Comparison of ENCODE assay signal across 10 mouse cellular contexts in the genomic region with DNA sequence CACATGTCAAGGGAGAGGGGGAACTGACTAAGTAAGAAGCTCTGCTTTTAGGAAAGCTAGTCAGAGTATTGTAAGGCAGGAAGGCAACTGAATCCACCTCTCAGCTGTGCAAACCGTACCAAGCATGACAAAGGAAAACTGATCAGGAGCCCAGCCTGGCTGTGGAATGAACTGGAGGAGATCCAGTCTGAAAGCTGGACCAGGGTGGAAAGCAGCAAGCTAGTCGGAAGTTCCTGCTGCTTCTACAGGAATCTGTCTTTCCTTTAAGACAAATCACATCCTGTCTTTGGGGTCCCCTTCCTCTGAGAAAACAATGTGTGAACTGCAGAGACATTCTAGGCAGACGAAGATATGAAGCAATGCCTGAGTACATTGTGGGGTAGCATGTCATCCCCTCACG. TPM values are rescaled to one million over a fixed set of nuclear protein-coding genes. Genes with fewer than 3 reads are reported as not detected.
A peak's percentile ranks its signal among the peaks of the same experiment; 100 is the strongest.
DNase-seq lines count a peak whose midpoint lies in the region.
"Had no signal": no experiment of that assay in that cellular context is flagged by ENCODE, and none has a peak within 500 bp of the region (broad histone marks: within the 10 kb centered on the region; RNA-seq: fewer than 3 reads in every experiment).

No protein-coding gene starts in this region.

- peak; percentile 15 for DNase-seq in gastrocnemius, postnatal 14 days
- DNase-seq in gastrocnemius, adult 8-10 months (ENCODE audit: low spot score in 2 of 2) = no peak
- peak; percentile 13 for DNase-seq in fibroblast of lung, adult 2 months (ENCODE audit: low read depth)
- peak; percentile 33 for DNase-seq in kidney, adult 11 months
- DNase-seq in kidney, postnatal 4 days = peak; percentile 17 to 28
- no peak for DNase-seq in thymus, postnatal 25 days
- DNase-seq in right cerebral cortex, postnatal 36 days (ENCODE audit: low spot score in 2 of 2) = no peak
- DNase-seq in urinary bladder, adult 2 months (ENCODE audit: low spot score) = no peak
- DNase-seq: midbrain, embryonic 14.5 days; right cerebral cortex, postnatal 4 days had no signal

- intact Hi-C loops in gastrocnemius, postnatal 14 days (cut with DNase I; ENCODE audit: low total_unique reads) = no loop called here

RNA-seq across cellular contexts. Expression of gene Limk2, which starts 9.8 kb away (rescaled TPM):
- total RNA-seq in gastrocnemius, postnatal 14 days (2021) = 10 to 100 TPM; 13.2 to 13.6 TPM
- total RNA-seq in gastrocnemius, adult 8-10 months (2022) = 10 to 100 TPM; 10.9 to 12.5 (median 11.9) TPM
- 78.9 and 96.8 TPM in 2 replicates for polyA plus RNA-seq in urinary bladder, adult 2 months (2012; rRNA removed)

RNA-seq across cellular contexts. Expression of gene Rnf185, which starts 33.4 kb away (rescaled TPM):
- 10 to 100 TPM; 16.5 to 17.2 TPM for total RNA-seq in gastrocnemius, postnatal 14 days (2021)
- total RNA-seq in gastrocnemius, adult 8-10 months (2022) = 10 to 100 TPM; 15.4 to 23.1 (median 16.3) TPM
- 27.0 and 28.2 TPM in 2 replicates for polyA plus RNA-seq in urinary bladder, adult 2 months (2012; rRNA removed)

Comparison
In these comparisons a context has a peak if more than half of its experiments do, and no peak if none do; other contexts are left out.
1. DNase-seq: peak in gastrocnemius, postnatal 14 days (single experiment), fibroblast of lung, adult 2 months (single experiment), kidney, adult 11 months (single experiment) and kidney, postnatal 4 days (2 of 2); none in gastrocnemius, adult 8-10 months (0 of 2), thymus, postnatal 25 days (single experiment), right cerebral cortex, postnatal 36 days (0 of 2) and urinary bladder, adult 2 months (single experiment).